Mouse (Mus musculus) MEL (cell line): ENCODE measurements around the gene Duox1. TPM values are rescaled to one million over a fixed set of nuclear protein-coding genes. Genes with fewer than 3 reads are reported as not detected.

Experiments used
- DNase-seq: peaks from one replicate; pipeline ENCODE4 v3.0.0; 2011; ENCODE audit warnings: low read depth, low spot score
- H3K27ac ChIP-seq: 2 replicates; pipeline ENCODE4 v1.5.1; 2012; ENCODE audit warnings: low read depth, mild to moderate bottlenecking, control low read depth, low read length, moderate library complexity; ENCODE audit not compliant: control insufficient read depth
- H3K27me3 ChIP-seq, 2 experiments: fragments of 150-350 bp in 1 of 2; sonication (generic) in 1 of 2; 2 replicates each; pipeline ENCODE4 v1.6.1; 2012; ENCODE audit warnings: low read length in 2 of 2, mild to moderate bottlenecking in 2 of 2, improper control_type of control experiment in 1 of 2, moderate library complexity in 1 of 2; ENCODE audit not compliant: insufficient read depth in 2 of 2, control insufficient read depth in 1 of 2
- H3K36me3 ChIP-seq, 2 experiments: 2 replicates each; pipeline ENCODE4 v1.6.1; 2012 to 2014; ENCODE audit warnings: low read length in 2 of 2, improper control_type of control experiment in 1 of 2, inconsistent platforms in 1 of 2, mild to moderate bottlenecking in 1 of 2; ENCODE audit not compliant: insufficient read depth in 2 of 2, control insufficient read depth in 1 of 2
- H3K4me1 ChIP-seq, 2 experiments: fragments of 150-350 bp in 1 of 2; sonication (generic) in 1 of 2; 2 replicates each; pipeline ENCODE4 v1.6.1; 2012; ENCODE audit warnings: low read length in 2 of 2, improper control_type of control experiment in 1 of 2, mild to moderate bottlenecking in 1 of 2; ENCODE audit not compliant: insufficient read depth in 2 of 2, control insufficient read depth in 1 of 2
- H3K4me3 ChIP-seq, 2 experiments: fragments of 150-350 bp in 1 of 2; sonication (generic) in 1 of 2; 2 replicates each; pipeline ENCODE4 v1.5.1; 2012; ENCODE audit warnings: low read depth in 2 of 2, low read length in 2 of 2, mild to moderate bottlenecking in 2 of 2, moderate library complexity in 2 of 2, control low read depth in 1 of 2, improper control_type of control experiment in 1 of 2; ENCODE audit not compliant: control insufficient read depth in 1 of 2, insufficient read depth in 1 of 2
- H3K79me2 ChIP-seq: 2 replicates; pipeline ENCODE4 v1.6.1; 2012; ENCODE audit warnings: mild to moderate bottlenecking, low read length, moderate library complexity; ENCODE audit not compliant: control insufficient read depth, poor library complexity, insufficient read depth
- H3K9ac ChIP-seq: 2 replicates; pipeline ENCODE4 v1.6.1; 2012; ENCODE audit warnings: low read depth, mild to moderate bottlenecking, control low read depth, low read length, moderate library complexity; ENCODE audit not compliant: control insufficient read depth, poor library complexity, severe bottlenecking
- H3K9me3 ChIP-seq: fragments of 150-350 bp; sonication (generic); replicated peaks from 2 replicates; pipeline ENCODE4 v1.6.1; 2012; ENCODE audit warnings: mild to moderate bottlenecking, low read length, improper control_type of control experiment, moderate library complexity; ENCODE audit not compliant: insufficient read depth
- BHLHE40 ChIP-seq: IDR thresholded peaks from 2 replicates; pipeline ENCODE4 v1.6.1; 2012; ENCODE audit warnings: low read depth, mild to moderate bottlenecking, inconsistent platforms, low read length, improper control_type of control experiment, borderline replicate concordance
- CHD1 ChIP-seq: IDR thresholded peaks from 2 replicates; pipeline ENCODE4 v1.6.1; 2012; ENCODE audit warnings: low read depth, mild to moderate bottlenecking, inconsistent platforms, low read length, improper control_type of control experiment
- CTCF ChIP-seq, 3 experiments: IDR thresholded peaks in 2 of 3; conservative IDR thresholded peaks in 1 of 3; 2 replicates each; pipeline ENCODE4 v1.5.1; 2011 to 2012; ENCODE audit warnings: low read length in 3 of 3, low read depth in 2 of 3, mild to moderate bottlenecking in 2 of 3, improper control_type of control experiment in 1 of 3, inconsistent platforms in 1 of 3, mixed read lengths in 1 of 3, moderate library complexity in 1 of 3; ENCODE audit not compliant: control insufficient read depth in 1 of 3, insufficient read depth in 1 of 3, poor library complexity in 1 of 3, severe bottlenecking in 1 of 3
- E2F4 ChIP-seq: IDR thresholded peaks from 2 replicates; pipeline ENCODE4 v1.6.1; 2011; ENCODE audit warnings: low read depth, low read length, improper control_type of control experiment, borderline replicate concordance
- ELF1 ChIP-seq: IDR thresholded peaks from 2 replicates; pipeline ENCODE4 v1.6.1; 2014; ENCODE audit warnings: low read depth, mild to moderate bottlenecking, inconsistent platforms, low read length, improper control_type of control experiment, moderate library complexity
- GABPA ChIP-seq: IDR thresholded peaks from 2 replicates; pipeline ENCODE4 v1.6.1; 2012; ENCODE audit warnings: low read depth, mild to moderate bottlenecking, inconsistent platforms, low read length, improper control_type of control experiment, moderate library complexity
- GATA1 ChIP-seq: IDR thresholded peaks from 2 replicates; pipeline ENCODE4 v1.6.1; 2011; ENCODE audit warnings: low read depth, low read length, improper control_type of control experiment
- JUND ChIP-seq: IDR thresholded peaks from 2 replicates; pipeline ENCODE4 v1.6.1; 2011; ENCODE audit warnings: low read depth, mild to moderate bottlenecking, improper control_type of control experiment, low read length
- KAT2A ChIP-seq: conservative IDR thresholded peaks from 2 replicates; pipeline ENCODE4 v1.6.1; 2012; ENCODE audit warnings: low read depth, low read length, improper control_type of control experiment, inconsistent platforms
- MAFK ChIP-seq: IDR thresholded peaks from 2 replicates; pipeline ENCODE4 v1.6.1; 2011; ENCODE audit warnings: low read depth, mild to moderate bottlenecking, low read length, improper control_type of control experiment, borderline replicate concordance
- MAZ ChIP-seq: IDR thresholded peaks from 2 replicates; pipeline ENCODE4 v1.6.1; 2012; ENCODE audit warnings: low read depth, mild to moderate bottlenecking, inconsistent platforms, low read length, improper control_type of control experiment
- MEF2A ChIP-seq: IDR thresholded peaks from 2 replicates; pipeline ENCODE4 v1.6.1; 2014; ENCODE audit warnings: low read depth, mild to moderate bottlenecking, inconsistent platforms, low read length, improper control_type of control experiment; ENCODE audit not compliant: poor library complexity, insufficient replicate concordance, severe bottlenecking; ENCODE audit errors: extremely low read depth
- NRF1 ChIP-seq: IDR thresholded peaks from 2 replicates; pipeline ENCODE4 v1.6.1; 2014; ENCODE audit warnings: low read depth, mild to moderate bottlenecking, inconsistent platforms, low read length, improper control_type of control experiment, moderate library complexity; ENCODE audit not compliant: poor library complexity, insufficient read depth, severe bottlenecking
- POLR2AphosphoS2 ChIP-seq: IDR thresholded peaks from 2 replicates; pipeline ENCODE4 v1.6.1; 2011; ENCODE audit warnings: low read length, improper control_type of control experiment
- RAD21 ChIP-seq: IDR thresholded peaks from 2 replicates; pipeline ENCODE4 v1.6.1; 2011; ENCODE audit warnings: mild to moderate bottlenecking, low read depth, low read length, improper control_type of control experiment
- SMC3 ChIP-seq: IDR thresholded peaks from 2 replicates; pipeline ENCODE4 v1.6.1; 2011; ENCODE audit warnings: low read depth, low read length, improper control_type of control experiment
- TAL1 ChIP-seq: IDR thresholded peaks from 2 replicates; pipeline ENCODE4 v1.6.1; 2012; ENCODE audit warnings: mild to moderate bottlenecking, inconsistent platforms, low read length, moderate library complexity, mixed read lengths
- TBP ChIP-seq: IDR thresholded peaks from 2 replicates; pipeline ENCODE4 v1.8.0; 2011; ENCODE audit warnings: low read depth, low read length, improper control_type of control experiment
- TCF12 ChIP-seq: IDR thresholded peaks from 2 replicates; pipeline ENCODE4 v1.6.1; 2014; ENCODE audit warnings: low read depth, mild to moderate bottlenecking, inconsistent platforms, low read length, improper control_type of control experiment, moderate library complexity
- UBTF ChIP-seq: IDR thresholded peaks from 2 replicates; pipeline ENCODE4 v1.6.1; 2012; ENCODE audit warnings: low read depth, mild to moderate bottlenecking, inconsistent platforms, low read length, improper control_type of control experiment, moderate library complexity, borderline replicate concordance; ENCODE audit not compliant: insufficient read depth
- USF2 ChIP-seq, 2 experiments: IDR thresholded peaks; 2 replicates each; pipeline ENCODE4 v1.6.1; 2011 to 2012; ENCODE audit warnings: improper control_type of control experiment in 2 of 2, low read length in 2 of 2, borderline replicate concordance in 1 of 2, inconsistent platforms in 1 of 2, low read depth in 1 of 2, mild to moderate bottlenecking in 1 of 2; ENCODE audit not compliant: insufficient read depth in 1 of 2
- ZKSCAN1 ChIP-seq: IDR thresholded peaks from 2 replicates; pipeline ENCODE4 v1.6.1; 2012; ENCODE audit warnings: low read depth, mild to moderate bottlenecking, inconsistent platforms, low read length, improper control_type of control experiment, moderate library complexity
- ZMIZ1 ChIP-seq: IDR thresholded peaks from 2 replicates; pipeline ENCODE4 v1.6.1; 2012; ENCODE audit warnings: low read depth, mild to moderate bottlenecking, inconsistent platforms, low read length, improper control_type of control experiment, moderate library complexity
- polyA plus RNA-seq, 2 experiments: library from polyadenylated mRNA; stranded (reverse) in 1 of 2; unstranded in 1 of 2; fragments of >175 nt in 1 of 2; fragments of >200 nt in 1 of 2; gene quantifications; 2 replicates each; pipeline versions ENCODE4 v1.2.1 to v1.2.4; 2012; ENCODE audit warnings: low replicate concordance in 2 of 2, low read depth in 1 of 2; ENCODE audit not compliant: insufficient read length in 2 of 2, insufficient read depth in 1 of 2, missing spikeins in 1 of 2
- total RNA-seq: library from RNA; depleted of rRNA; stranded (reverse); fragments of 300-350 nt; gene quantifications from 2 replicates; pipeline ENCODE4 v1.2.3, GENCODE M21; 2012

The Duox1 gene
- total and polyA plus RNA-seq, 3 experiments: 0.01 TPM; not detected in 2

DNA sequence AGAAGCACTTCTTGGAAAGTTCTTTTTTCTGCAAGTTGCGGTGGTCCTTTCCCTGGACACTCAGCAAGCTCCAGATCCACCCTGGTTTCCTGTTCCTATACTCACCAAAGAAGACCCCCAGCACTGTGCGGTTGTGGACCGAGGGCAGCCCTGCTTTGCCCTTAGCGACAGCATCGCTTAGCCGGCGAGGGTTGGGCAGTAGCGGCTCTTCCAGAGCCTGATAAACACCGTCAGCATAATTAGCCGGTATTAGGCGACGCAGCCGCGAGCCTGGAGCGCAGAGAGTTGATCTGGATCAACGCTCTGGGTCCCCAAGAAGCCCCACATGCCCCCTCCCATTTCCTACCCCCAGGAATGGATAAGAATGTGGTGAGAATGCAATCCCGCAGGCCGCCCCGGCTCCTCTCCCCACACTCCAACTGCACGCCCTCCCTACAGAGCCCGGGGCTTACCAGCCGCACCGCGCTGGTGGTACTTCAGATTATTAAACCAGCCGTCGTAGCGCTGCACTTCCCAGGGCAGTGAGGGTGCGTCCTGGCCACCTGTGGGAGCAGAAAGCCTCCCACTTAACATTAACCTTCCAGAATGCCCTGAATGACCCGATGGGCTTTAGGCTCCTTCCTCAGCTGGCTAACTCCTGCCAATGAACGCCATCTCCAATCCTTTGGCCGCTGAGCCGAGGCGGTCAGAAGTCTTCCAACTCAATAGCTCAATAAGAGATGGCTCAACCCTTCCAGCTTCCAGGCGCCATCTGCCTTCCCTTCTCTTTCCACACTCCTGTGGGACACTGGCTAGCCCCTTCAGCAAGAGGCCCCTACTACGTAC lies 18.0 kb upstream of the Duox1 start:
- DNase-seq: no peak
- H3K9ac ChIP-seq: no peak overlapping the region
- TF ChIP-seq USF2 (IDR thresholded peaks at IDR 0.05; ENCODE audit: borderline replicate concordance in 1 of 2, insufficient read depth in 1 of 2, low read depth in 1 of 2, low read length in 2 of 2) (no peak), BHLHE40 (no peak), UBTF (no peak), ZKSCAN1 (no peak), ZMIZ1 (no peak), RAD21 (no peak), GABPA (no peak), SMC3 (no peak), GATA1 (no peak), NRF1 (no peak), KAT2A (no peak), JUND (no peak)
- no peaks in the 10 kb centered on the region for H3K36me3 ChIP-seq
- H3K9me3 ChIP-seq: no peaks in the 10 kb centered on the region
- no peak overlapping the region for H3K27ac ChIP-seq
- H3K4me1 ChIP-seq: no peaks in the 10 kb centered on the region
- H3K27me3 ChIP-seq: no peaks in the 10 kb centered on the region
- no peaks in the 10 kb centered on the region for H3K79me2 ChIP-seq
- H3K4me3 ChIP-seq: no peak overlapping the region

DNA sequence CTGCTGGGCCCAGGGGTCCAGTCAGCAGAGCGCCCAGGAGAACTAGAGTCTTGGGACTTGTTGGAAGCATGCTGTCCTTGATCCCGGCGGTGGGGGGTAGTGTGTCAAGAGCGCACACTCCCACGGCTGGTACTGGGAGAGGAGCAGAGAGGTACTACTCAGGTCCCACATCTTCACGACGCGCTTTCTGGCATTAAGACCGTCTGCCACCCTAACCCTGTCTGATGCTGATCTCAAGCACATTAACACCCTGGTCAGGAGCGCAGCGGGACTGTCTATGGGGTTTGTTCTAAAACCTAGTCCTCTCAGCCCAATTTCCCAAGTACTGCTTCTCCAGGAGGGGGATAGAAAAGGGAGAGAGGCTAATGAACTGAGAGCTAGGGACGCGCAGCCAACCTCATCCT lies 17.4 kb upstream of the Duox1 start, which contains the start of gene Duox2:
TSS of gene Duox2 (minus strand) at position 354 of the 404 bp plus-strand sequence.
- Histone ChIP-seq H3K4me3 (no peak within 1 kb of the TSS), H3K4me1 (no peaks in the 10 kb centered on the region), H3K27me3 (no peaks in the 10 kb centered on the region), H3K9me3 (no peaks in the 10 kb centered on the region), H3K9ac (no peak within 1 kb of the TSS), H3K79me2 (no peaks in the 10 kb centered on the region), H3K36me3 (no peaks in the 10 kb centered on the region), H3K27ac (no peak within 1 kb of the TSS)
- no peak for DNase-seq
- TF ChIP-seq MAZ: no peak
- no peak for TF ChIP-seq TBP
- TF ChIP-seq ZKSCAN1: no peak
- no peak for TF ChIP-seq CHD1
- no peak for TF ChIP-seq MEF2A
- TF ChIP-seq TCF12: no peak
- TF ChIP-seq ELF1: no peak
- TF ChIP-seq GATA1: no peak
- TF ChIP-seq CTCF (IDR thresholded peaks at IDR 0.05 in 2 of 3, conservative IDR thresholded peaks at IDR 0.05 in 1 of 3; ENCODE audit: control insufficient read depth in 1 of 3, insufficient read depth in 1 of 3, low read depth in 2 of 3, low read length in 3 of 3, poor library complexity in 1 of 3, severe bottlenecking in 1 of 3): no peak
- TF ChIP-seq E2F4: no peak
- TF ChIP-seq MAFK: no peak
- TF ChIP-seq NRF1: no peak
- no peak for TF ChIP-seq POLR2AphosphoS2
- no peak for TF ChIP-seq TAL1
